Mouse (Mus musculus): ENCODE results near the gene Gcc1.

GRCm38 (mm10) chr6:28425019-28425418, 3.2 kb downstream of the Gcc1 start:
- TF ChIP-seq CTCF (IDR thresholded peaks at IDR 0.05; ENCODE audit: control insufficient read depth, insufficient read depth, low read length) (no peak), POLR2A (IDR thresholded peaks at IDR 0.05; ENCODE audit: borderline replicate concordance, control insufficient read depth, low read depth, low read length) (no peak)

All from bone marrow, adult 2 months (tissue).